Mouse (Mus musculus): ENCODE data around the gene Resf1. TPM values are rescaled to one million over a fixed set of nuclear protein-coding genes. Genes with fewer than 3 reads are reported as not detected.
"Not testable (repeated sequence)": the region's sequence is repeated elsewhere in the genome, so short reads cannot be mapped to it uniquely, and the experiment has no call there.

Gene Resf1
- 10 to 100 TPM; 13.9 to 15.6 TPM for total RNA-seq (2021)

DNA sequence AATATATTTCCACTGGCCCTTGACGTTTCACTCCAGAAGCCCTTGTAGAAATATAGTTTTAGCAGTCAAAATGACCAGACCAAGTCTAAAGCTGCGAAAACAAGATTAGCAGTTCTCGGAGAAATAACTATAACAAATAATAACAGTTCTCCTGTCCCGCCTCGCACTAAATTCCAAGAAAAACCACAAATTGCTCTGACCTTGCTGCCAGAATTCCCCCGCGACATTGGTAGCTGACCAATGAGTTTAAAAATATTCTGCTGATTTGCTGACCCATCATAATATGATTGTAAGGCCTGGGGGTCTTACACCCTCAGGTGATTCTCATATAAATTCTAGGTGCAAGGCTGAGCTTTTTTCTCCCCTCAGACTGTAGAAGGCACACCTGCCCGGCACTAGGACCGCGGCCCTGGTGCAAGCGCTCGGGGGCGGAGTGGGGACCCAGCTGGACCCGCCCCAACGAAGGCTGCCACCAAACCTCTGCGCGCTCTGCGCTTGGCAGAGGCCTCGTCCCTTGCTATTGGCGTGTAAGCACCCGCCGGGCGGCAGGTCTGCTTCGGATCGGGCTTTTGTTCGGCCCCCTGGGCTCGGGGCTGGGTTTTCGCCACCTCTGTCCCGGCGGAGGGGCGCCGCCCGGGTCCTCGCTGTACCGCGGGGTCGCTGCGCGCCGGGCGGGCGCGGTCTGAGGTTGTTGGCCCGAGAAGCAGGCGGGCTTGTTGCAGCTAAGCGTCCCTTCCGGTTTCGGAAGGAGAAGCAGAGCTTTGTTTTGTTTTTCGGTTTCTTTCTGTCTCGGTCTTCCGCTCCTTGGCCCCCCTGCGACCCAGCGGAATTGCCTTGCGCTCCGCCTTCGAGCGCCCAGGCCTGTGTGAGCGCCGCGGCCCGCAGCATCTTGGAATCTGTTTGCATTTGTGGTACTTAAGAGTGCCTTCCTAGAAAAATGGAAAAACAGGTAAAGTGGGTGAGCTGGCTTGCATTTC is at the start of gene Resf1:
Gene Resf1 (plus strand): TSS at position 459 of the 977 bp plus-strand sequence.
- intact Hi-C loops (cut with DNase I), result loop anchor here (5.0 kb wide), 1 partner anchor 117 kb away; no protein-coding TSS in a partner anchor
- peak; percentile 78 to 94 for DNase-seq (ENCODE audit: extremely low spot score in 1 of 2, low spot score in 2 of 2)

DNA sequence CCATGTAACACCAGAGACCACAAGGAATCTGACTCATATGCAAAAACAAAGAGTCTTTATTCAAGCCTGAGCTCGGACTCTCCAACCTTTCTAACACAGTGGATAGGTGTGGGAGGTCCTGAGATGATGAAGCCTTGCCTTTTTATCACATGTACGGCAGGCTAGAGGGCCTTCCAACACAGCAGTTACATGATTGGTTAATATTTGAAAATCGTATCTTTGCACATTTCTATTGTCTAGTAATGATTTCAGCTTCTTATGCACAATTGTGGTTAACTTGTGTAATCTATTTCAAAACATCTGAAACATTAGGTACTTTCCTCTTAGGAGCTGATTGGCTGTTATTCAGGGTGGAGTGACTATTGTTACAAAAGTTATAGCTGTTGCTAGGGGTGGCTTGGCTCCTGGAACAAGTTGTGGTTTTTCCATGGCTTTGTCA is 48.4 kb upstream of the Resf1 start:
- no peak for DNase-seq (ENCODE audit: extremely low spot score in 1 of 2, low spot score in 2 of 2)

DNA sequence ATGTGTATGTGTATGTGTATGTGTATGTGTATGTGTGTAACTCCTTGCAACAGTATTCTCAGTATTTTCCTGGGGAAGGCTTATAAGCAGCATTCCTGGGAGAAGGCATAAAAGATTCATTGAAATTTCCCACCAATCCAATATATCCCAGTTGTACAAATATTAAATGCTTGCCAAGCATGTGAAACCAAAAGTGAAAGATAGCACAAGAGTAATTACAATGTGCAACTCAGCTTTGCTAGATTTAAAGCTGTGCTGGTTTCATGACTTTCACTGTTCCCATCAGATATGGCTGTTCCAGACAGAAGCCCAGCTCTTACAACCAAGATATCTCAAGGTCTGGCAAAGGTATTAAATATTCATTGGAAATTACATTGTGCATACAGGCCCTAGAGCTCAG is 41.3 kb upstream of the Resf1 start:
- intact Hi-C loops (cut with DNase I), result no loop called here
- no peak for DNase-seq (ENCODE audit: extremely low spot score in 1 of 2, low spot score in 2 of 2)

More for the DNA sequence above, 48.4 kb upstream of the Resf1 start:
- intact Hi-C loops (cut with DNase I), result no loop called here

DNA sequence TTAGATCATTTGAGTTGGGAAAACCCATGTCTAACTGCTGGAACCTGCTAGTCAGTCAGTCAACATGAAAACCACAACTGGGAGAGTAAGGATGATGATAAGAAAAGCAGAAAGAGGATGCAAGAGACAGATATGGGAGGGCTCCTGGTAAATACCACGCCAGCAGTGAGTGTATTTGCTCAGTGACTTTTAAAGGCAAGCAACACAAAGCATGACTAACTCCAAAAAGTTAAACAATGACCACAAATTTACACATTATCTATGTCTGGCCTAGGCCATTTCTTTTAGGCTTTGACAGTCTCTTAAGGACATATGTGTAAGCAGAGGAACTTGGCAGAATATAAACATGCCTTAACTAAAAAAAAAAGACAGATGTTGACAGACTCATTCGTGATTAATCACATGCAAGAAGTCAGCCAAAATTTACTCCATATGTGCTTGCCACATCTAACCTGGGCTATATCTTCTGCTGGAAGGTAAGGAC is 30.9 kb upstream of the Resf1 start:
- no peak for DNase-seq (ENCODE audit: extremely low spot score in 1 of 2, low spot score in 2 of 2)
- intact Hi-C loops (cut with DNase I), result no loop called here

DNA sequence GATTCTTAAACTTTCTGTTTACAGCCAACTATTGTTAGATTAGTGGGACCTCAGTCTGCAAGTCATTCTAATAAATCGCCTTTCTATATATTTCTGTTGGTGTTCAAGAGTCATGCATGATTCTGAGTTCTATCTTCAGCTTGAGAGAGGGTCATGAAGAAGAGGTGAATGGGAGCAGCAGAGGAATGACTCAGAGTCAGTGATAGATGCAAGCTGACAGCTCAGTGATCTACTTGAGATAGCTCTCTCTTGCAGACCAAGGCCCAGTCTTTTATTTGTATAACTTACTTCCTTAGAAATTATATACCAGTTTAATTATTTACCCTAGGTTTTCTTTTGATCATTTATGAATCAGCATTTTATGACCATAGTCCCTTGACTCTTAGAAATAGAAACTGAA is 30.3 kb upstream of the Resf1 start:
- DNase-seq (ENCODE audit: extremely low spot score in 1 of 2, low spot score in 2 of 2), result no peak
- intact Hi-C loops (cut with DNase I), result no loop called here

DNA sequence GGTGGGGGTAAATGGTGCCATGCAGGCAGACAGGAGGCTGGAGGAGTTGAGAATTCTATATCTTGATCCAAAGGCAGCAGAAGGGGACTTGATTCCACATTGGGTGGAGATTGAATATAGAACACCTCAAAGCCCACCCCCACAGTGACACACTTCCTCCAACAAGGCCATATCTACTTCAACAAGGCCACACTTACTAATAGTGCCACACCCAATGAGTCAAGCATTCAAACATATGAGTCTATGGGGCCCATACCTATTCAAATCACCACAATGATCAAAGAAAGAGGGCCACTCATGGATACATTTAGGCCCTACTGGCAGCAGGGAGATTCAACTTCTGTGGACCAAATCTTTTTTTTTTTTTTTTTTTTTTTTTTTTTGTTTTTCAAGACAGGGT is 28.7 kb upstream of the Resf1 start:
- DNase-seq (ENCODE audit: extremely low spot score in 1 of 2, low spot score in 2 of 2), result no peak
- intact Hi-C loops (cut with DNase I), result no loop called here

DNA sequence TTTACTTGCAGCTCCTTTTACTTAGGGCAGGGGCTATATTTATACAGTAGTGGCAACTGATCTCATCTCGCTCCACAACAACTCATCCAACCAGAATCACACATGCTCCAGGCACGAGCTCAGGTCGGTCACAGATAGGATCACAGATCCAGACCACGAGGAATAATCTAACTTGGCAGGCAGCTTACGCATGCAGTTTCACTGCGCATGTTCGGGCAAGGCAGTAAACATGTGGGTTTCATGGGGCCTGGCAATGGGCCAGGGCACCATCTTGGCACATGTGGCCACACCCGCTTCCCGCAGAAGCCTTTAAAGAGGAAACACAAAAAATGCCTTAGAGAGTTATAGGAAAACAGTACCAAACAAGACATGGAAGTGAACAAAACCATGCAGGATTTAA is 21.0 kb upstream of the Resf1 start:
- intact Hi-C loops (cut with DNase I); DNase-seq (ENCODE audit: extremely low spot score in 1 of 2, low spot score in 2 of 2): not testable (repeated sequence)

DNA sequence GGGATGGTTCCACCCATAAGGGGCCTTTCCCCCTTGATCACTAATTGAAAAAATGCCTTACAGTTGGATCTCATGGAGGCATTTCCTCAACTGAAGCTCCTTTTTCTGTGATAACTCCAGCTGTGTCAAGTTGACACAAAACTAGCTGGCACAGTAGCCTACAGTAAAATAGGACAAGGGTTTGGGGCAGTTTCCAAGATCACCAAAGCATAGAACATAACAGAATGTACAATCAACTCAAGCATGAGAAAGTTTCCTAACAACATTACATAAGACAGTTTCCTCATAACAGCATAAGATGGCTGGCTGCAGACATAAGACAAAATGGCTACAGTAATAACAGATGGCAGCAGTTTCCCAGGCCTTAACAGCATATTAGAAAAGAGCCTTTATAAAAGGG is 6.0 kb upstream of the Resf1 start:
- intact Hi-C loops (cut with DNase I); DNase-seq (ENCODE audit: extremely low spot score in 1 of 2, low spot score in 2 of 2): not testable (repeated sequence)

DNA sequence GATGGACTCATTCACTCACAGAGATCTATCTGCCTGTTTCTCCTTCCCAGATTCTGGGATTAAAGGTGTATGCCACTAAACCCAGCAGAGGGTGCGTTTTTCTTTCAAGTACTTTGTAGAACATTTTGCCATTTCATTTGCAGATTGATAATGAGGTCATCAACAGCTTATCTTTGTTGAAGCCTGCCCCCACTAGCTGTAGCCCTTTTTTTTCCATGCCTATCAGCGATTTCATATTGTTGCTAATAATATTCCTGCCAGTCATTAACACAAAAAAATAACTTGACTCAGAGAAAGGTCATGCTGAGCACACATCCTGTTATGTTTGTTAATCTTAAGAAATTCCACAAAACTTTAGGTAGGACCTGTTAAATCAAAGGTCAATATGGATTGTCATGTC is 2.1 kb upstream of the Resf1 start:
- intact Hi-C loops (cut with DNase I), result loop anchor here (5.0 kb wide), 1 partner anchor 115 kb away; no protein-coding TSS in a partner anchor
- DNase-seq (ENCODE audit: extremely low spot score in 1 of 2, low spot score in 2 of 2), result no peak

DNA sequence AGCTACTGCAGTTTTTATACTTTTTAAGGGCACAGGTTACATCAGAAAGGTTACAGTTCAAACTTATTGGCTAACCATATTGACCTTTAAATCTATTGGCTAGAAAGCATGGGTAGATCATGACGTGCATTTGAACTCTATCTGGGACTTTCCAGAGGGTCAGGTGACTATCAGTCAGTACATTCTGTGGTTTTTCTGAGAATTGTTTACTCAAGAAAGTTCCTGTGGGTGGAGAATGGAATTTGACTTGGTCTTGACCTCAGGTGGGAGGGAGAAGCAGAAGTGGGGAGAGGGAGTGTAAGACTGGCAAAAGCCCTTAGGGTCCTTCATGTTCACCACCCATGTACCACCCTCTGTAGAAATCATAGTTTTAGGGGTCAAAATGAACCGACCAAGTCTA is 1.4 kb upstream of the Resf1 start:
- DNase-seq (ENCODE audit: extremely low spot score in 1 of 2, low spot score in 2 of 2), result no peak
- intact Hi-C loops (cut with DNase I), result loop anchor here (5.0 kb wide), 1 partner anchor 116 kb away; no protein-coding TSS in a partner anchor

DNA sequence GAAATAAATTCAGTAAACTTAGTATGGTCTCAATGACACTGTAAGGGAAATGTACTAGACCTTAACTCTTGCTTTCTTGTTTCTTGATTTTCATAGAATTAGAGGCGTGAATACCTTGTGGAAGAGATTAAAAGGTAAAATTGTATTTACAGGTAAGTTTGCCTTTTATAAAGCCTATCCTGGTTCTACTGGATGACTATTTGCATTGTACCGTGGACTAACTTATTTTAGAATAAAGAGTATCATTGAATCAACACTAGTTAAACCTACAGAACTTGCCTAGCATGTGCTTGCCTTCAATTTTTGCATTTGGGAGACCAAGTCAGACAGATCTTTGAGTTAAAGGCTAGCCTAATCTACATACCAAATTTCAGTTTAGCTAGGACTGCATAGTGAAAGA is 1.0 kb downstream of the Resf1 start:
- intact Hi-C loops (cut with DNase I), result no loop called here
- no peak for DNase-seq (ENCODE audit: extremely low spot score in 1 of 2, low spot score in 2 of 2)

DNA sequence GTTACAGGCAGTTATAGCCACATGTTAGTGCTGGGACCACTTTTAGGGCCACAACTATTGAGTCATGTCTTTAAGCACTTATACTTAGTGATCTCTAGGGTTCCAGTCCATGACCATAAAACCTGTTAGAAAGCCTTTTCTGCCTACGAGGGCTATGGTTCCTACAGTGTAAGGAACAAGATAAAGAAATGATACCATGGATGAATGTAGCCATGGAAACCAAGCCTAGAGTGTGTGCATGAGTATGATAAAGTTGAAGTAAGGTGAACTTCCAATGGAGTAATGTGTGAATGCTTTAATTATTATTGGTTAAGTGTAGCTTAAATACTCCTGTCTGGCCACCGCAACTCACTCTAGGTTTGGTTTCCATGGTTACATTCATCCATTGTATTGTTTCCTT is 1.8 kb downstream of the Resf1 start:
- intact Hi-C loops (cut with DNase I), result no loop called here

DNA sequence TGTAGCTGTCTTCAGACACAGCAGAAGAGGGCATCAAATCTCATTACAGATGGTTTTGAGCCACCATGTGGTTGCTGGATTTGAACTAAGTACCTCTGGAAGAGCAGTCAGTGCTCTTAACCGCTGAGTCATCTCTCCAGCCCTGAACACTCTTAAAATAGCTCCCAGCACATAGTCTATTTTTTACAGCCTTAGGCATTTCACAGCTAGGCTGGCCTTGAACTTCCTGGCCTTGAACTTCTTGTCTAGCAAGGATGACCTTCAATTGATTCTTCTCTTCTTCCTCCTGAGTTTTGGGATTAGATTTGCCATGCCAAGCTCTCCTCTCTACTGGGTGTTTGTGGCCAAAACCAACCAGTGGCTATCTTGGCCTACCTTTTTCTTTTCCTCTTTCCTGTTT is 2.6 kb downstream of the Resf1 start:
- DNase-seq (ENCODE audit: extremely low spot score in 1 of 2, low spot score in 2 of 2), result no peak
- intact Hi-C loops (cut with DNase I), result no loop called here

More for the DNA sequence above, 1.8 kb downstream of the Resf1 start:
- no peak for DNase-seq (ENCODE audit: extremely low spot score in 1 of 2, low spot score in 2 of 2)

DNA sequence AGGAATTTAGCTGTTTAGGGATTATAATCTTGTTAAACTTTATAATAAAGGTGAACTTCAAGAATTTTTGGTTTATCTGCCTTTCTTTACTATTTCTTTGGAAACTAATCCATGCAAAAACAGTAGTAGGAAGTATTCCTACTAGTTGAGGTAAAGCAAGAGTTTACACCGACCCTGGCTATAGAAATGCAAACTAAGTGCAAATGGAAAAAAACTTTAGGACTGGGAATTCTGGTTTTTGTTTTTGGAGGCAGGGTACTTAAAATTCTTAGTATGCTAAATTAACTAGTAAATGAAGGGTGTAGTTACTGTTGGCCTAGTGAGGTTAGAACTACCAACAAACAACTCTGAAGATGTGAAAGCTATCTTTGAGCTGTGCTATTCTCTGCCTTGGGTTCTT is 3.0 kb downstream of the Resf1 start:
- no peak for DNase-seq (ENCODE audit: extremely low spot score in 1 of 2, low spot score in 2 of 2)
- intact Hi-C loops (cut with DNase I), result no loop called here

DNA sequence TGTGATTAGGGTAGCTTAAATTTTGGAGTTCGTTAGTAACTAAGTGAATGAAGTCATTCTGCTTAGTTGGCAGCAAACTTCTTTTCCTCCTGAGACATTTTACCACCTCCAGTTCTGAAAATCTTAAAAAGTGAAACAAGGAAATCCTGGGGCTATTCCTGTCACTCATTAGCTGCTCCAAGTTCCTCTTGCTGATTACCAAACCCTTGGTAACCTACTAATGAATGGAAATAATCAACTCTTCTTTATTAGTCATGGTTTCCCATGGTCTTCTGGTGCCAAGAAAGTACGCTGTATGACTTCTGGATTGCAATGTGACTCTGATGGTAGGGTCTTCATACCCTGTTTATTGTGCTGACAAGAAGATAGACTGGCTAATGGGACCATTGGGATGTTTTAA is 5.7 kb downstream of the Resf1 start:
- intact Hi-C loops (cut with DNase I), result no loop called here
- DNase-seq (ENCODE audit: extremely low spot score in 1 of 2, low spot score in 2 of 2), result no peak

DNA sequence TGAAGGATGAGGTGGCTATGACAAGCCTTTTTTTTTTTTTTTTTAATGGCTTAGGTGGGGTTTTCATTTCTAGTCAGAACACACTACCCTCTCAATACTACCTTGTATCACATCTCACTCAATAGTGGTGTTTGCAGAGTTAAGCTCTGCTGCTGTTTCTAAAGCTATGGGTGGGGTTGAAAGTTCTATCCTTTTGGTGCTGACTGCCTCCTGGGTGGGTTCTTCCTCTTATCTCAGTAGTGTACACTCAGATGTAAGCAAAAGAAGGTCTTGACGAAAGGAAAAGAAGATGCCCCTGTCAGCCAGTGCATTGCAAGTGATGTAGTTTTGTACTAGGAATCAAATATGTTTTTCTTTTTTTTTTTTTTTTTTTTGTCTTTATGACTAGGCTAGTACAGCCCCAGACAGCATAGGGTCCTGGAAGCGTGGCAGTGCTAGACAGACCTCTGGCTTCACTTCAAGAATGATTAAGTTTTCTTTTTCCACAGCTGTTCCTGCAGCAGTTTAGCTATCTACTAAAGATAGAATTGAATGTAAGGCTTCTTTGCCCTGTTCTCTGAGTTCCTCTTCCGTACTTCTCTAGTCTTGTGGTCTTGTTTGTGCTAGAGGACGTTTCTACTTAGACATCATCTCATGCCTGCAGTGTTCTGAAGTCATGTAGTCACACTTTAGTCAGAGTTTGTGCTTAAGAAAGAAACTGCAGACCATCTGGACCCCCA is 14.5 kb downstream of the Resf1 start:
- intact Hi-C loops (cut with DNase I), result no loop called here
- DNase-seq (ENCODE audit: extremely low spot score in 1 of 2, low spot score in 2 of 2), result no peak

DNA sequence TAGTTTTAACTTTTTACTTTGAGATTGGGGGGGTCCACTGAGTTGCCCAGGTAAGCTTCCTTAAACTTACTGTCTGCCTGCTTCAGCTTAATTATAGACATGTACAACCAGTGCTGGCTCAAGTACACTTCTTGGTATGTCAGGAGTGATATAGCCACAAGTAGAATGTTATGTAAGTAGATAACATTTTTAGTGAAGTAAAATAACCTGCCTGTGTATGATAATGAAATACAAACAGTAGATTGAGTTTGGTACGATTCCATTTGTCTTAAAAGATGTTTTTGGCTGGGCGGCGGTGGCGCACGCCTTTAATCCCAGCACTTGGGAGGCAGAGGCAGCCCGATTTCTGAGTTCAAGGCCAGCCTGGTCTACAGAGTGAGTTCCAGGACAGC is 15.0 kb downstream of the Resf1 start:
- DNase-seq (ENCODE audit: extremely low spot score in 1 of 2, low spot score in 2 of 2), result no peak
- intact Hi-C loops (cut with DNase I), result no loop called here

DNA sequence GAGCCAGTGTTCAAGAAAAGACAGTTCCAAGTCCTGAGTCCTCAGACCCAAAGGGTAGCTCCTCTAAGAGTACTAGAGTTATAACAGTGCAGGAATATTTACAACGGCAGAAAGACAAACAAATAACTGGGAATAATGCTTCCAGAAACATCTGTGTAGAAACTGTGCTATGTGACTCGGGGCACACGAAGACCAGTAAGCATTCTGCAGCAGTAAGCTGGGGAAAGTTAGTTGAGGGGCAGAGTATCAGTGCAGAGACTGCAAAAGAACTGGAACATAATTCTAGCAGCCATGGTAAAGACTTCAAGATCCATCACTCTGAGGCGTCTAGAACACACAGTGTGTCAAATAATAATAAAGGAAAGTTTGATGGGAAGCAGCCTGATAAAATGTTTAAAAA is 19.9 kb downstream of the Resf1 start:
- intact Hi-C loops (cut with DNase I), result no loop called here
- DNase-seq (ENCODE audit: extremely low spot score in 1 of 2, low spot score in 2 of 2), result no peak

DNA sequence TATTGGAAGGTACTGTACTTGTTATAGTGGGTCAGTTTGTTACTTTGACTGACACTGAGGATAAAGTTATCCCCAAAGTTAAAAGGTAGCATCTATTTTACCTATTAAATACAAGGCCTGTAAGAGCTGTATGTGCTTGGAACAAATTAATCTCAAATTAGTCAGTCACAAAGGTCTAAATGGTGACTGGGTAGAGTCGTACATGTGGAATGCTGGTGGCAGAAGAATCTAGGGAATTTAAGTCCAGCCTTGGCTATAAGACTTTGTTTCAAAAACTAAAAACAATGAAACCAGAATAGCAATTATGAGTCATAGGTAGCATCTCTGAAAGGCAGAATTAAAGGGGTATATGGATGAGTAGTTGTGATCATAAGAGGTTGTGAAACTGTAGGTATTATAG is 21.1 kb downstream of the Resf1 start:
- DNase-seq (ENCODE audit: extremely low spot score in 1 of 2, low spot score in 2 of 2), result no peak
- intact Hi-C loops (cut with DNase I), result no loop called here

DNA sequence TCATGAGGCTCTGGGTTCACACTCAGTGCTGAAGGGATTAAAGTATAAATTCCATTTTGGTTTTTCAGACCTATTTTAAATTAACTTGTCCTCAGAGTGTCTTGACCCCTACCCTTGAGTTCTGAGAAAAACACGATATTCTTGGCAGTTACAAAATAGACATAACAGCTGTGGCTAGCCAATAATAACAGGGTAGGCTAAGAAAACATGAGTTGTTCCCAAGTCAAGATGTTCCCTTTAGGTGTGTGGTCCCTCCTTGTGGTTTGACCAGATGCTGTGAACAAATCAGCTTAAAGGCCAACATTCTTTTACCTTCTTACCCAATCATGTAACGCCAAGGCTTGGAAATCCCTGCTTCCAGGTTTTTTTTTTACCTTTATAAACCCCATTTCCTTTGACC is 23.8 kb downstream of the Resf1 start:
- intact Hi-C loops (cut with DNase I), result no loop called here
- DNase-seq (ENCODE audit: extremely low spot score in 1 of 2, low spot score in 2 of 2), result no peak
